Mouse (Mus musculus) heart, adult 2 months (tissue): ENCODE data around the gene Fen1. TPM values are rescaled to one million over a fixed set of nuclear protein-coding genes. Genes with fewer than 3 reads are reported as not detected.

Experiments
- DNase-seq, 2 experiments: peaks; one replicate each; pipeline ENCODE4 v3.0.0; 2021
- H3K27ac ChIP-seq: fragments of 200-600 bp; 2 replicates; pipeline ENCODE4 v1.8.1; 2022
- H3K27me3 ChIP-seq: fragments of 200-500 bp; 2 replicates; pipeline ENCODE4 v1.6.1; 2012; ENCODE audit warnings: mild to moderate bottlenecking, low read length, inconsistent platforms, mixed read lengths; ENCODE audit not compliant: control insufficient read depth, insufficient read depth
- H3K36me3 ChIP-seq: fragments of 200-500 bp; 2 replicates; pipeline ENCODE4 v1.6.1; 2012; ENCODE audit warnings: low read length, inconsistent platforms; ENCODE audit not compliant: control insufficient read depth, insufficient read depth
- H3K4me1 ChIP-seq: fragments of 200-500 bp; 2 replicates; pipeline ENCODE4 v1.6.1; 2011; ENCODE audit warnings: low read length; ENCODE audit not compliant: control insufficient read depth, insufficient read depth
- H3K4me3 ChIP-seq: fragments of 200-600 bp; 2 replicates; pipeline ENCODE4 v1.8.1; 2022
- H3K79me2 ChIP-seq: fragments of 200-500 bp; replicated peaks from 2 replicates; pipeline ENCODE4 v1.6.1; 2012; ENCODE audit warnings: mild to moderate bottlenecking, inconsistent platforms, low read length, moderate library complexity, mixed read lengths; ENCODE audit not compliant: control insufficient read depth, insufficient read depth
- H3K9ac ChIP-seq: fragments of 200-500 bp; 2 replicates; pipeline ENCODE4 v1.6.1; 2012; ENCODE audit warnings: low read depth, mild to moderate bottlenecking, control low read depth, inconsistent platforms, low read length, mixed read lengths
- CTCF ChIP-seq: fragments of 200-600 bp; IDR thresholded peaks from 2 replicates; pipeline ENCODE4 v1.8.1; 2022; ENCODE audit warnings: antibody characterized with exemption, mild to moderate bottlenecking, moderate library complexity
- EP300 ChIP-seq: fragments of 200-500 bp; IDR thresholded peaks from 2 replicates; pipeline ENCODE4 v1.6.1; 2011; ENCODE audit warnings: low read depth, low read length, control low read depth; ENCODE audit not compliant: insufficient read depth
- POLR2A ChIP-seq: fragments of 200-500 bp; IDR thresholded peaks from 2 replicates; pipeline ENCODE4 v1.6.1; 2011; ENCODE audit warnings: mild to moderate bottlenecking, low read depth, low read length, control low read depth; ENCODE audit not compliant: insufficient read depth
- WGBS: fragments of 180-500 bp; shearing (Covaris S2); methylation state at CpG from one replicate; pipeline ENCODE4 v1.1.7; 2018; 5-methylcytosine and 5-hydroxymethylcytosine counted together
- intact Hi-C: fragments of 180-260 bp; cut with DNase I; formaldehyde crosslinking; loops from one replicate; pipeline ENCODE4 v1.15.1; 2025
- polyA plus RNA-seq: library from polyadenylated mRNA; depleted of rRNA; stranded (reverse); fragments of >200 nt; gene quantifications from 2 replicates; pipeline ENCODE4 v1.2.3, GENCODE M21; 2012
- total RNA-seq, 2 experiments: library from RNA; stranded (reverse); gene quantifications; 2 replicates each; pipeline ENCODE4 v1.2.3; 2021

The Fen1 gene
- total and polyA plus RNA-seq, 3 experiments: 2.9 to 4.5 (median 3.7) TPM

- no peaks in the 10 kb centered on the region for H3K36me3 ChIP-seq
- intact Hi-C loops: no loop called here
- H3K27ac ChIP-seq: no peak overlapping the region
- DNase-seq: no peak
- TF ChIP-seq POLR2A: no peak
- TF ChIP-seq EP300: no peak
- no peak for TF ChIP-seq CTCF
- no peak overlapping the region for H3K9ac ChIP-seq
- no peaks in the 10 kb centered on the region for H3K79me2 ChIP-seq
- 24% methylated on average over 7 of the region's 7 CpGs for WGBS
- no peaks in the 10 kb centered on the region for H3K27me3 ChIP-seq
- no peak overlapping the region for H3K4me3 ChIP-seq
- H3K4me1 ChIP-seq: no peaks in the 10 kb centered on the region
Measured at GRCm38 (mm10) chr19:10231016-10231415, 27.0 kb upstream of the Fen1 start.

GRCm38 (mm10) chr19:10225767-10226166 lies 21.8 kb upstream of the Fen1 start:
- TF ChIP-seq POLR2A (no peak), EP300 (no peak), CTCF (no peak)
- intact Hi-C loops: no loop called here
- H3K36me3 ChIP-seq: no peaks in the 10 kb centered on the region
- H3K4me3 ChIP-seq: no peak overlapping the region
- H3K27ac ChIP-seq: no peak overlapping the region
- WGBS: 45% methylated on average over 4 of the region's 4 CpGs
- no peak overlapping the region for H3K9ac ChIP-seq
- DNase-seq: no peak
- H3K4me1 ChIP-seq: no peaks in the 10 kb centered on the region
- H3K27me3 ChIP-seq: 0 out of 2 replicates have a peak, but pooled peaks cover 2% of the 10 kb centered on the region
- H3K79me2 ChIP-seq: no peaks in the 10 kb centered on the region

GRCm38 (mm10) chr19:10224637-10225453 lies 20.9 kb upstream of the Fen1 start:
- Histone ChIP-seq H3K27ac (no peak overlapping the region), H3K4me1 (no peaks in the 10 kb centered on the region), H3K4me3 (no peak overlapping the region), H3K27me3 (0 out of 2 replicates have a peak, but pooled peaks cover 2% of the 10 kb centered on the region), H3K9ac (no peak overlapping the region), H3K36me3 (no peaks in the 10 kb centered on the region), H3K79me2 (no peaks in the 10 kb centered on the region)
- intact Hi-C loops: no loop called here
- TF ChIP-seq POLR2A: no peak
- no peak for TF ChIP-seq EP300
- no peak for TF ChIP-seq CTCF
- WGBS: 24% methylated on average over 24 of the region's 26 CpGs
- DNase-seq: no peak

- no peak overlapping the region for H3K9ac ChIP-seq
- no peaks in the 10 kb centered on the region for H3K4me1 ChIP-seq
- 73% methylated on average over 4 of the region's 4 CpGs for WGBS
- H3K79me2 ChIP-seq: no peaks in the 10 kb centered on the region
- no peak for TF ChIP-seq POLR2A
- no peak for TF ChIP-seq EP300
- no peak for TF ChIP-seq CTCF
- H3K36me3 ChIP-seq: no peaks in the 10 kb centered on the region
- H3K27me3 ChIP-seq: 0 out of 2 replicates have a peak, but pooled peaks cover 2% of the 10 kb centered on the region
- no peak overlapping the region for H3K27ac ChIP-seq
- intact Hi-C loops: no loop called here
- DNase-seq: no peak
- no peak overlapping the region for H3K4me3 ChIP-seq
Measured at GRCm38 (mm10) chr19:10223561-10223960, 19.6 kb upstream of the Fen1 start.

GRCm38 (mm10) chr19:10222656-10223055 lies 18.7 kb upstream of the Fen1 start:
- H3K27ac ChIP-seq: no peak overlapping the region
- 39% methylated on average over 8 of the region's 8 CpGs for WGBS
- TF ChIP-seq POLR2A (no peak), CTCF (no peak), EP300 (no peak)
- DNase-seq: no peak
- 0 out of 2 replicates have a peak, but pooled peaks cover 2% of the 10 kb centered on the region for H3K27me3 ChIP-seq
- H3K4me1 ChIP-seq: no peaks in the 10 kb centered on the region
- intact Hi-C loops: no loop called here
- H3K4me3 ChIP-seq: no peak overlapping the region
- no peaks in the 10 kb centered on the region for H3K79me2 ChIP-seq
- H3K36me3 ChIP-seq: no peaks in the 10 kb centered on the region
- H3K9ac ChIP-seq: no peak overlapping the region

- TF ChIP-seq EP300: no peak
- TF ChIP-seq POLR2A: no peak
- TF ChIP-seq CTCF: no peak
- DNase-seq: no peak
- H3K9ac ChIP-seq: no peak overlapping the region
- intact Hi-C loops: no loop called here
- H3K4me3 ChIP-seq: no peak overlapping the region
- H3K36me3 ChIP-seq: no peaks in the 10 kb centered on the region
- no peak overlapping the region for H3K27ac ChIP-seq
- no peaks in the 10 kb centered on the region for H3K79me2 ChIP-seq
- 0 out of 2 replicates have a peak, but pooled peaks cover 2% of the 10 kb centered on the region for H3K27me3 ChIP-seq
- no peaks in the 10 kb centered on the region for H3K4me1 ChIP-seq
- 46% methylated on average over 4 of the region's 4 CpGs for WGBS
Measured at GRCm38 (mm10) chr19:10221585-10221984, 17.6 kb upstream of the Fen1 start.
